Mouse (Mus musculus) E14TG2a.4 (cell line): ENCODE data around the gene Phtf1.

Source experiments
- CTCF ChIP-seq: conservative IDR thresholded peaks from 2 replicates; pipeline ENCODE4 v1.5.1; 2014; ENCODE audit warnings: low read length
- NANOG ChIP-seq: IDR thresholded peaks from 2 replicates; pipeline ENCODE4 v1.6.1; 2014; ENCODE audit warnings: borderline replicate concordance, low read length, mixed read lengths

- TF ChIP-seq CTCF (no peak), NANOG (no peak)
These were observed 791 bp downstream of the Phtf1 start for GRCm38 (mm10) chr3:103968701-103969100.
